Mouse (Mus musculus): Measurements from ENCODE around the gene Crx.

The Crx gene

GRCm38 (mm10) chr7:15881831-15882230 is 2.1 kb upstream of the Crx start:
- in situ Hi-C loops (cut with MboI; ENCODE audit: unreplicated experiment in 2 of 2) = no loop called here

DNA sequence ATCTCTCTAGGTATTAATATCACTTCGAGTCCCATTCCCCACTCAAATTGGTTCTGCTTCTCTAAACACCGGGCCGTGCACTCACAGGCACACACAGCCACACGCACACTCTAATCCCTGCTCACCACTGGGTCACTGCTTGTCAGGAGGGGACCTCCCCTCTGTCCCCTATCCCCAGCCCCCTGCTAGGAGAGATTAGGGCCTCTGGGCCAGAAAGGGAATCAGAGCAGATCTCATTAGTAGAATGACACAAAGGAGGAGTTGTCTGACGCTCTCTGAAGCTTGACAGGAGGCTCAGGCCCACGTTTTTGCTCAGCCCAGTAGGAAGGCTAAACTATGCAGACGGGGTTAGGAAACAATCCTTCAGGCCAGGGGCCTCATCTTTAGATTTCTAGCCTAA is 1.6 kb upstream of the Crx start:
- in situ Hi-C loops (cut with MboI; ENCODE audit: unreplicated experiment in 2 of 2) = no loop called here

- in situ Hi-C loops (cut with MboI; ENCODE audit: unreplicated experiment in 2 of 2) = no loop called here
These were observed 15.7 kb downstream of the Crx start for GRCm38 (mm10) chr7:15864104-15864503.

DNA sequence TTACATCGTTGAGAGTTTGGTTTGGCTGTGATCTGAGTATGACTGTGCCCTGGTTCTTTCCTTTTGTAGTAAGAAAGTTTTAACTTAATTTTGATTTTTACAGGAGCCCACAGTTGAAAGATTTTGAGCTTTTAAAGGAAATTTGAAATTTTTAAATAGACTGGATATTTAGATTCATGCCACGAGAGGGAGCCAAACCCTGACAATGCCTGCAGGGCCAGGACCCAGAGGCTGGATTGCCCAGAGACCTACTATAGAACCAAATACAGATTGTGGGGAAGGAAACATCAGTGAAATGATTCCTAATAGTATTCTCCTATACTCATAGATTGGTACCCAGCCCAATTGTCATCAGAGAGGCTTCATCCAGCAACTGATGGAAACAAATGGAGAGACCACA is 20.1 kb downstream of the Crx start:
- in situ Hi-C loops (cut with MboI; ENCODE audit: unreplicated experiment in 2 of 2) = loop anchor here in 1 of 2 experiments (5.0 kb wide), 1 partner anchor 53 kb away; no protein-coding TSS in a partner anchor

DNA sequence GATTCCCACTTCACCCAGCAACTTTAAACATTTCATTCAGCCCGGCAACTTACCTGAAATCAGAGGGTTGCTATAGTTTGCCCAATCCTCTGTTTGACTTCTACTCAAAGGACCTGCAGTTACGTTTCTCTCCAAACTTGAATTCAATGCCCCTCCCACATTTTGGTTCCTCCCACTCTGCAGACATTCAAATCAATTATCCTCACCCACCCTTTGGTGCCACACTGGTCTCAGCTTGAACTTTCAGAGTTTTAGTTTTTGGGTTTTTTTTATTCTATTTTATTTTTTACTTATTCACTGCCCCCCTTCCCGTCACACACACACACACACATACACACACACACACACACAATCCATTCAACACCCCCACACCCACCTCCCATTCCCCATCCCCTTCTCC is 40.2 kb downstream of the Crx start, which contains the start of gene Obox6:
Gene Obox6, minus strand, starts transcription at position 101 of the 400 bp plus-strand sequence.
- in situ Hi-C loops (cut with MboI; ENCODE audit: unreplicated experiment in 2 of 2) = no loop called here
